Mouse (Mus musculus) mature B cell (primary cell): ENCODE results near the gene Nob1.

Experiments used
- in situ Hi-C: fragments of 300-500 bp; cut with MboI; formaldehyde crosslinking; loops from 2 replicates; pipeline ENCODE4 v1.14.3; 2019

The Nob1 gene

GRCm38 (mm10) chr8:107386171-107386570, 38.7 kb downstream of the Nob1 start:
- in situ Hi-C loops, result no loop called here

- in situ Hi-C loops, result no loop called here
Observed at GRCm38 (mm10) chr8:107385063-107385462, 39.8 kb downstream of the Nob1 start.

- in situ Hi-C loops, result no loop called here
Observed at GRCm38 (mm10) chr8:107384651-107385050, 40.2 kb downstream of the Nob1 start.

- in situ Hi-C loops, result no loop called here
Observed at GRCm38 (mm10) chr8:107382898-107383297, 42.0 kb downstream of the Nob1 start.

- in situ Hi-C loops, result no loop called here
Observed at GRCm38 (mm10) chr8:107381666-107382065, 43.2 kb downstream of the Nob1 start.

- in situ Hi-C loops, result no loop called here
Observed at GRCm38 (mm10) chr8:107380734-107381133, 44.1 kb downstream of the Nob1 start.

GRCm38 (mm10) chr8:107377346-107377745, 47.5 kb downstream of the Nob1 start:
- in situ Hi-C loops, result no loop called here

GRCm38 (mm10) chr8:107370311-107370710, 54.5 kb downstream of the Nob1 start:
- in situ Hi-C loops, result no loop called here
